Mouse (Mus musculus): ENCODE data around the gene Rbm47. TPM values are rescaled to one million over a fixed set of nuclear protein-coding genes. Genes with fewer than 3 reads are reported as not detected.

The Rbm47 gene
- polyA plus RNA-seq, 1 experiment from 2014 or later: 105 TPM

GRCm38 (mm10) chr5:66204966-66205365, 32.0 kb upstream of the Rbm47 start:
- DNase-seq (ENCODE audit: low spot score) (no peak), ATAC-seq (replicated peaks; ENCODE audit: low FRiP score, low read depth) (no peak)
- WGBS: 73% methylated on average over 4 of the region's 4 CpGs
- no peak for TF ChIP-seq CTCF (IDR thresholded peaks at IDR 0.05; ENCODE audit: low read depth)
- no peaks in the 10 kb centered on the region for H3K36me3 ChIP-seq (ENCODE audit: insufficient read depth, low read length)
- no peak overlapping the region for H3K4me3 ChIP-seq (replicated peaks; ENCODE audit: low read depth, low read length)
- no peaks in the 10 kb centered on the region for H3K27me3 ChIP-seq (ENCODE audit: insufficient read depth, low read length)
- no peaks in the 10 kb centered on the region for H3K4me1 ChIP-seq (replicated peaks; ENCODE audit: insufficient read depth, low read length)
- no peak overlapping the region for H3K4me2 ChIP-seq (ENCODE audit: low read length)
- no peak overlapping the region for H3K9ac ChIP-seq (ENCODE audit: low read depth, low read length)
- no peak overlapping the region for H3K27ac ChIP-seq
- H3K9me3 ChIP-seq (replicated peaks; ENCODE audit: low read length): no peaks in the 10 kb centered on the region

- Histone ChIP-seq H3K9ac (ENCODE audit: low read depth, low read length) (no peak overlapping the region), H3K27ac (no peak overlapping the region), H3K4me1 (replicated peaks; ENCODE audit: insufficient read depth, low read length) (no peaks in the 10 kb centered on the region), H3K27me3 (ENCODE audit: insufficient read depth, low read length) (no peaks in the 10 kb centered on the region), H3K4me3 (replicated peaks; ENCODE audit: low read depth, low read length) (no peak overlapping the region), H3K36me3 (ENCODE audit: insufficient read depth, low read length) (no peaks in the 10 kb centered on the region), H3K4me2 (ENCODE audit: low read length) (no peak overlapping the region), H3K9me3 (replicated peaks; ENCODE audit: low read length) (no peaks in the 10 kb centered on the region)
- no peak for ATAC-seq (replicated peaks; ENCODE audit: low FRiP score, low read depth)
- DNase-seq (ENCODE audit: low spot score): no peak
- TF ChIP-seq CTCF (IDR thresholded peaks at IDR 0.05; ENCODE audit: low read depth): no peak
- 71% methylated on average over 1 of the region's 1 CpGs for WGBS
These were observed 30.5 kb upstream of the Rbm47 start for GRCm38 (mm10) chr5:66203424-66203823.

DNA sequence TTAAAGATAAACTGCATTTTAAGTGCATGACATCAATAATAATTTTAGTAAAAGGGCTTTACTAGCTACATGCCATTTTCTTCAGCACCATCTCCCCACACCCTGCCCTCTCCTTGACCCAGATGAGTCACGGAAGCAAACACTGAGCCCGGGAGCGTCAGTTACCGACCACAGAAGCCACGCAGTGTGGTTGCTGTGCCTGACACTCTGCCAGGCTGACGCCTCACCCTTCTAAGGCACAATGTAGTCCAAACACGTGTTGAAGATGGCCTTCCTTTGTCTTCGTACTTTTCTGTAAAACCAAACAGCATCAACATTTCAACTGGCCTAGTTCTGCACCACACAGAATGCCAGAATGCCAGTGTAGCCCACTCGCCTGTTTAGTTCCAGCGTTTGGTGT, 27.1 kb upstream of the Rbm47 start:
- Histone ChIP-seq H3K27ac (no peak overlapping the region), H3K4me3 (replicated peaks; ENCODE audit: low read depth, low read length) (no peak overlapping the region), H3K36me3 (ENCODE audit: insufficient read depth, low read length) (no peaks in the 10 kb centered on the region), H3K9me3 (replicated peaks; ENCODE audit: low read length) (no peaks in the 10 kb centered on the region), H3K9ac (ENCODE audit: low read depth, low read length) (no peak overlapping the region), H3K4me2 (ENCODE audit: low read length) (no peak overlapping the region), H3K27me3 (ENCODE audit: insufficient read depth, low read length) (no peaks in the 10 kb centered on the region), H3K4me1 (replicated peaks; ENCODE audit: insufficient read depth, low read length) (no peaks in the 10 kb centered on the region)
- TF ChIP-seq CTCF (IDR thresholded peaks at IDR 0.05; ENCODE audit: low read depth): no peak
- no peak for DNase-seq (ENCODE audit: low spot score)
- no peak for ATAC-seq (replicated peaks; ENCODE audit: low FRiP score, low read depth)
- WGBS: 64% methylated on average over 10 of the region's 10 CpGs

DNA sequence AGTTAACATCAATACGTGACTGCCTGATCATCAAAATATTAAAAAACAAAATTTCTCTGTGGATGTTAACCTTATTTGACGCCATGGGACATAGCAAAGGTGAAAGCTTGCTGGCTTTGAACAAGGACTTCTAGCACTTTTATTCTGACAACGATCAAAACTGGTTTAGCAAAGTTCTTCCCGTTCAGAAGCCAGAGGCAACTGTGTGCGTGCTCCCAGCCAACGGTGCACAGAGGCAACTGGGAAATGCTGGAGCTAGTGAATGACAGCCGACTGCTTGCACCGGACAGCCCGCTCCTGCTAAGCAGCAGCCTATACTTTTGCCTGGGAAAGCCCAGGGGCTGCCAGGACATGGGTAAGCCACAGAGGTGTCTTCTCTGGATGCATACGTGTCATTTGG, 22.4 kb upstream of the Rbm47 start:
- WGBS: 83% methylated on average over 10 of the region's 10 CpGs
- Histone ChIP-seq H3K9ac (ENCODE audit: low read depth, low read length) (no peak overlapping the region), H3K27me3 (ENCODE audit: insufficient read depth, low read length) (no peaks in the 10 kb centered on the region), H3K36me3 (ENCODE audit: insufficient read depth, low read length) (no peaks in the 10 kb centered on the region), H3K4me3 (replicated peaks; ENCODE audit: low read depth, low read length) (no peak overlapping the region), H3K4me1 (replicated peaks; ENCODE audit: insufficient read depth, low read length) (no peaks in the 10 kb centered on the region), H3K27ac (no peak overlapping the region), H3K4me2 (ENCODE audit: low read length) (no peak overlapping the region), H3K9me3 (replicated peaks; ENCODE audit: low read length) (no peaks in the 10 kb centered on the region)
- no peak for TF ChIP-seq CTCF (IDR thresholded peaks at IDR 0.05; ENCODE audit: low read depth)
- ATAC-seq (replicated peaks; ENCODE audit: low FRiP score, low read depth) (no peak), DNase-seq (ENCODE audit: low spot score) (no peak)

- Histone ChIP-seq H3K4me3 (replicated peaks; ENCODE audit: low read depth, low read length) (no peak overlapping the region), H3K4me2 (ENCODE audit: low read length) (no peak overlapping the region), H3K9me3 (replicated peaks; ENCODE audit: low read length) (no peaks in the 10 kb centered on the region), H3K27me3 (ENCODE audit: insufficient read depth, low read length) (no peaks in the 10 kb centered on the region), H3K36me3 (ENCODE audit: insufficient read depth, low read length) (no peaks in the 10 kb centered on the region), H3K4me1 (replicated peaks; ENCODE audit: insufficient read depth, low read length) (no peaks in the 10 kb centered on the region), H3K27ac (no peak overlapping the region), H3K9ac (ENCODE audit: low read depth, low read length) (no peak overlapping the region)
- DNase-seq (ENCODE audit: low spot score) (no peak), ATAC-seq (replicated peaks; ENCODE audit: low FRiP score, low read depth) (no peak)
- WGBS: 91% methylated on average over 11 of the region's 11 CpGs
- TF ChIP-seq CTCF (IDR thresholded peaks at IDR 0.05; ENCODE audit: low read depth): no peak
These were observed 20.4 kb upstream of the Rbm47 start for GRCm38 (mm10) chr5:66193218-66193846.

GRCm38 (mm10) chr5:66191185-66191503, 18.2 kb upstream of the Rbm47 start:
- H3K4me3 ChIP-seq (replicated peaks; ENCODE audit: low read depth, low read length): no peak overlapping the region
- no peaks in the 10 kb centered on the region for H3K36me3 ChIP-seq (ENCODE audit: insufficient read depth, low read length)
- H3K27ac ChIP-seq: no peak overlapping the region
- no peak overlapping the region for H3K9ac ChIP-seq (ENCODE audit: low read depth, low read length)
- H3K9me3 ChIP-seq (replicated peaks; ENCODE audit: low read length): no peaks in the 10 kb centered on the region
- no peak for TF ChIP-seq CTCF (IDR thresholded peaks at IDR 0.05; ENCODE audit: low read depth)
- no peaks in the 10 kb centered on the region for H3K4me1 ChIP-seq (replicated peaks; ENCODE audit: insufficient read depth, low read length)
- no peak overlapping the region for H3K4me2 ChIP-seq (ENCODE audit: low read length)
- DNase-seq (ENCODE audit: low spot score): no peak
- WGBS: 76% methylated on average over 7 of the region's 7 CpGs
- ATAC-seq (replicated peaks; ENCODE audit: low FRiP score, low read depth): no peak
- H3K27me3 ChIP-seq (ENCODE audit: insufficient read depth, low read length): no peaks in the 10 kb centered on the region
